Mouse (Mus musculus) lung, postnatal 0 days (tissue): ENCODE measurements around the gene Actl6b.

ENCODE experiments used
- CTCF ChIP-seq: IDR thresholded peaks from 2 replicates; pipeline ENCODE4 v1.5.1; 2016; ENCODE audit warnings: antibody characterized with exemption, mild to moderate bottlenecking
- EP300 ChIP-seq: IDR thresholded peaks from 2 replicates; pipeline ENCODE4 v1.6.1; 2016; ENCODE audit warnings: antibody characterized with exemption, mild to moderate bottlenecking, control low read depth

DNA sequence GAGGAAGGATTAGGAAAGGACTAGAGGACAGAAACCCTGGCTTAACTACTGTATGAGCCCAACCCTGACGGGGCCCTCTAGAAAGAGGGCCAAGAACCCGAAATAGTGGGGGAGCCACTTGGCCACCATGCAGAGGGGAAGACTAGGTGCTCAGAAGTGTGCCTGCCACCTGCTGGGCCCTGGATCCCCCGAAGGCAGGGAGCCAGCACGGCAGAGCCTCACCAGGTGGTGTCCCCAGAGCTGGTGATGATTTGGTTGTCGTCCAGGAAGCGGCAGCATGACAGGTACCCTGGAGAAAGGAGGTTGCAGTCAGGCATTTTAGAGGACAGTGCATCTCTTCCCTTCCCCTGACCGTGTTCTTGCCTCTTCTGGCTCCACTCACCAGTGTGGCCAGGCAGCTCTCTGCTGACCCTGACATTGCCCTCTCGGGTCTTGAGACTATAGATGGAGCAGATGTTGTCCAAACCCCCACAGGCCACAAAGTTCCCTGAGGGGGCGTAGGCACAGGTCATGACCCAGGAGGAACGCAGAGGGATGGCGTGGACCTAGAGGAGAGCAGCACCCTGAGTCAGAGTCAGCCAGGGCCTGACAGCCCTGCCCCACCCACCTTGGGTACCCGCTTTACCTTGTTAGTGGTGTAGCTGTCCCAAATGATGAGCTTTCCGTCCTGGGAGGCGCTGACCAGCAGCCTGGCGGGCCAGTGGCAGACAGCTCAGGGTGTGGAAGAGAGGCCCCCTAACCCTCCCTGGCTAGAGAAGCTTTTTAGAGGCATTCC is 23.9 kb upstream of the Actl6b start:
- TF ChIP-seq CTCF (no peak), EP300 (no peak)
